8 mouse cellular contexts compared by ENCODE assay signal in the genomic region with DNA sequence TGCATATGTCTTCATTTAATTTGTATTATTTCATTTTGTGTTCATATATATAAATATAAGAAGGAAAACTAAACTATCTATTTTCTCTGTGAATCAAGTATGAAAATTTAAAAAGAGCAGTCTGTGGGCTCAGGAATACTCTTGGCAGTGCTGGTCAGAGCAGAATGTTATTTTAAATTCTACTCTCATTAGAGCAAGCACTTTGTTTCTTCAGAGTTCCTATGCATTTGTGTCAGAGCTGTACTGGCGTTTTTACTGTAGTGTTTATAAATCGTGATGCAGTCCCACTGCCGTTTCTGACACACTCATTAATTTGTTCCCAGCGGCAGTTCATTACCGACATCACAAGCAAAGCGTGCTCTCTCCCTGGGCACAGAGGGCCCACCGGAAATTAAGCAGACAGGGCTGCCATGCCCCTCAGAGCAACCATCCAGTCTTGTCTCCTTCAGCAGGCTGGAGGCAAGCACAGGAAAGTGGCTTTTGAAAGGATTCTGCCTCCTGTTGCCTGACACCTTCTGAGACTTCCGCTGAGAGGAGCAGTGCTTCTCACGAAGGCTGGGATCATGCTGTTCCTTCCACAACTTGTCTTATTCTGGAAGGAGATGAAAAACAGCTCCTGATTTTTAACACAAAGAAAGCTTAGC.
DNase-seq lines count a peak whose midpoint lies in the region; ATAC-seq and TF ChIP-seq lines count a peak whose summit lies in the region.

No protein-coding gene starts in this region.

- no peaks in the 10 kb centered on the region for H3K27me3 ChIP-seq in liver, embryonic 12.5 days (replicated peaks)
- H3K27me3 ChIP-seq in forebrain, embryonic 14.5 days (replicated peaks; ENCODE audit: control insufficient read depth, insufficient read depth, low read length): no peaks in the 10 kb centered on the region
- no peaks in the 10 kb centered on the region for H3K27me3 ChIP-seq in neural tube, embryonic 13.5 days
- no peaks in the 10 kb centered on the region for H3K27me3 ChIP-seq in heart, adult 2 months (ENCODE audit: control insufficient read depth, insufficient read depth, low read length)

- H3K36me3 ChIP-seq in liver, embryonic 12.5 days: no peaks in the 10 kb centered on the region
- no peaks in the 10 kb centered on the region for H3K36me3 ChIP-seq in forebrain, embryonic 14.5 days (ENCODE audit: control insufficient read depth, insufficient read depth, low read length)
- no peaks in the 10 kb centered on the region for H3K36me3 ChIP-seq in neural tube, embryonic 13.5 days
- no peaks in the 10 kb centered on the region for H3K36me3 ChIP-seq in heart, adult 2 months (ENCODE audit: control insufficient read depth, insufficient read depth, low read length)

- intact Hi-C loops in heart, adult 2 months (cut with DNase I): no loop called here

- H3K9ac ChIP-seq in liver, embryonic 12.5 days: no peak overlapping the region
- no peak overlapping the region for H3K9ac ChIP-seq in forebrain, embryonic 14.5 days (ENCODE audit: low read length)
- H3K9ac ChIP-seq in neural tube, embryonic 13.5 days: no peak overlapping the region; the same call in 1 of the 2 replicates
- H3K9ac ChIP-seq in heart, adult 2 months (ENCODE audit: low read depth, low read length): no peak overlapping the region

- H3K4me2 ChIP-seq in liver, embryonic 12.5 days: no peak overlapping the region
- H3K4me2 ChIP-seq in forebrain, embryonic 14.5 days (ENCODE audit: low read length): no peak overlapping the region
- H3K4me2 ChIP-seq in neural tube, embryonic 13.5 days: peak overlapping the region; percentile 7; the same call in 1 of the 2 replicates

- no peak overlapping the region for H3K4me3 ChIP-seq in liver, embryonic 12.5 days
- H3K4me3 ChIP-seq in forebrain, embryonic 14.5 days (ENCODE audit: low read depth, low read length): no peak overlapping the region
- H3K4me3 ChIP-seq in neural tube, embryonic 13.5 days: no peak overlapping the region
- no peak overlapping the region for H3K4me3 ChIP-seq in heart, adult 2 months

- 44% methylated on average over 9 of the region's 9 CpGs for WGBS in liver, embryonic 12.5 days (ENCODE audit: insufficient replicate concordance)
- WGBS in forebrain, embryonic 14.5 days: 33% methylated on average over 9 of the region's 9 CpGs
- WGBS in neural tube, embryonic 13.5 days: 40% methylated on average over 9 of the region's 9 CpGs
- WGBS in heart, adult 2 months: 39% methylated on average over 9 of the region's 9 CpGs

- no peak overlapping the region for H3K27ac ChIP-seq in liver, embryonic 12.5 days
- H3K27ac ChIP-seq in forebrain, embryonic 14.5 days (ENCODE audit: low read depth, low read length): no peak overlapping the region
- peak overlapping the region; percentile 25; the same call in 1 of the 2 replicates for H3K27ac ChIP-seq in neural tube, embryonic 13.5 days (replicated peaks)
- H3K27ac ChIP-seq in heart, adult 2 months: no peak overlapping the region

- ATAC-seq in liver, embryonic 12.5 days: no peak
- peak; percentile 66; the same call in 1 of the 2 replicates for ATAC-seq in forebrain, embryonic 14.5 days
- no peak for ATAC-seq in neural tube, embryonic 13.5 days (ENCODE audit: low read depth)
- ATAC-seq in activated CD4-positive, CD25-positive, alpha-beta regulatory T cell, adult 4 months: no peak

- H3K79me2 ChIP-seq in heart, adult 2 months (replicated peaks; ENCODE audit: control insufficient read depth, insufficient read depth, low read length): no peaks in the 10 kb centered on the region

- no peaks in the 10 kb centered on the region for H3K4me1 ChIP-seq in liver, embryonic 12.5 days
- no peaks in the 10 kb centered on the region for H3K4me1 ChIP-seq in forebrain, embryonic 14.5 days (ENCODE audit: control insufficient read depth, insufficient read depth, low read length)
- H3K4me1 ChIP-seq in neural tube, embryonic 13.5 days (replicated peaks): peaks cover 6% of the 10 kb centered on the region; the same call in 1 of the 2 replicates
- no peaks in the 10 kb centered on the region for H3K4me1 ChIP-seq in heart, adult 2 months (ENCODE audit: control insufficient read depth, insufficient read depth, low read length)

- no peak for TF ChIP-seq POLR2A in heart, adult 2 months (IDR thresholded peaks at IDR 0.05; ENCODE audit: insufficient read depth, low read depth, low read length)

- no peak for TF ChIP-seq CTCF in heart, adult 2 months (IDR thresholded peaks at IDR 0.05)

- peak; percentile 3 for DNase-seq in liver
- DNase-seq in forebrain, embryonic 14.5 days (ENCODE audit: low spot score): peak; percentile 44
- DNase-seq in layer of hippocampus, adult 9-11 months: peak; percentile 16
- no peak for DNase-seq in heart, adult 2 months
- no peak for DNase-seq in urinary bladder, postnatal 14 days (ENCODE audit: low spot score)

- no peaks in the 10 kb centered on the region for H3K9me3 ChIP-seq in liver, embryonic 12.5 days (replicated peaks)
- no peaks in the 10 kb centered on the region for H3K9me3 ChIP-seq in forebrain, embryonic 14.5 days (replicated peaks; ENCODE audit: control insufficient read depth, low read length)
- H3K9me3 ChIP-seq in neural tube, embryonic 13.5 days: no peaks in the 10 kb centered on the region

- no peak for TF ChIP-seq EP300 in heart, adult 2 months (IDR thresholded peaks at IDR 0.05; ENCODE audit: insufficient read depth, low read depth, low read length)

Comparison
In these comparisons a context has a peak if more than half of its experiments do, and no peak if none do; other contexts are left out.
1. DNase-seq: peak in liver (single experiment), forebrain, embryonic 14.5 days (single experiment) and layer of hippocampus, adult 9-11 months (single experiment); none in heart, adult 2 months (0 of 2) and urinary bladder, postnatal 14 days (single experiment).